Mouse (Mus musculus): ENCODE data around the gene Ift46.

- peak; percentile 65 for TF ChIP-seq CTCF (IDR thresholded peaks at IDR 0.05)
- TF ChIP-seq EP300 (IDR thresholded peaks at IDR 0.05; ENCODE audit: insufficient read depth, low read depth, low read length) = no peak
- no peak for TF ChIP-seq POLR2A (IDR thresholded peaks at IDR 0.05; ENCODE audit: insufficient read depth, low read depth, low read length)
These were observed 19.2 kb upstream of the Ift46 start for GRCm38 (mm10) chr9:44748473-44748872.
